Mouse (Mus musculus): Measurements from ENCODE around the gene Tmem266.

GRCm38 (mm10) chr9:55307557-55307956 is 19.2 kb upstream of the Tmem266 start:
- TF ChIP-seq CTCF (IDR thresholded peaks at IDR 0.05; ENCODE audit: borderline replicate concordance, insufficient read depth, low read depth, low read length) (no peak), POLR2A (IDR thresholded peaks at IDR 0.05; ENCODE audit: borderline replicate concordance, insufficient read depth, low read length) (no peak)

All from cerebellum, adult 2 months (tissue).